Mouse (Mus musculus) left cerebral cortex, adult 9 months (tissue): ENCODE results near the gene 4931406C07Rik.
"Not testable (repeated sequence)": the region's sequence is repeated elsewhere in the genome, so short reads cannot be mapped to it uniquely, and the experiment has no call there.

Experiments
- DNase-seq, 2 experiments: peaks; one replicate each; pipeline ENCODE4 v3.0.0; 2022; ENCODE audit warnings: low spot score in 2 of 2

Gene 4931406C07Rik

DNA sequence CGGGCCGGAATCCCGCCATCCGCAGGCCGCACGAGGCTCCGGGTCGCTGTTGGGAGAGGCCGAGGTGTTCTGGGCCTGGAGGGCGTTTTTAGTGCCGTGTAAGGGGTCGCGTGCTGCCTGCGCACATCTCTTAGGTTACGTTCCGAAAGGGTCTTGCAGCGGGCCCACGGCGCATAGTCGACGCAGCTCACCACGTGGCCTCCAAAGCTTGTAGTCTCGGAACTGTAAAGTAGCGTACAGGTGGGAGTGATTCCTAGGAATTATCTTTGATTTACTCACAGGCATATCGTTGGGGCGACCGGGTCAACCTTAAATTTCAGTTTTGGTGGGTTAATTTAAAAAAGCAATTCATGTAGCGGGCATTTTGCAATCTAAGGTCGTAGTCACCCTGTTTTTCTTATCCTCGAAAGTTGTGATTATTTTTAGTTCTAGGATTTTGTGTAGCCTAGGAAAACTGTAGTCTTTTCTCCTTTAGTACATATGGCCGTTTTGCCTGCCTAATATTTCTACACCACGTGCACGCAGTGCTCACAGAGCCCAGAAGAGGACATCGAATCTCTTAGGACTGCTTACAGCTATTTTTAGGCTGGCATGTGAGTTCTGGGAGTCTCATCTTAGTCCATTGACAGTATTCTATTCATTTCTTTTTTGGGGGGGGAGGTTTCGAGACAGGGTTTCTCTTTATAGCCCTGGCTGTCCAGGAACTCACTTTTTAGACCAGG, at the start of gene 4931406C07Rik:
4931406C07Rik (minus strand) TSS at position 51 of the 722 bp plus-strand sequence.
- no peak for DNase-seq

DNA sequence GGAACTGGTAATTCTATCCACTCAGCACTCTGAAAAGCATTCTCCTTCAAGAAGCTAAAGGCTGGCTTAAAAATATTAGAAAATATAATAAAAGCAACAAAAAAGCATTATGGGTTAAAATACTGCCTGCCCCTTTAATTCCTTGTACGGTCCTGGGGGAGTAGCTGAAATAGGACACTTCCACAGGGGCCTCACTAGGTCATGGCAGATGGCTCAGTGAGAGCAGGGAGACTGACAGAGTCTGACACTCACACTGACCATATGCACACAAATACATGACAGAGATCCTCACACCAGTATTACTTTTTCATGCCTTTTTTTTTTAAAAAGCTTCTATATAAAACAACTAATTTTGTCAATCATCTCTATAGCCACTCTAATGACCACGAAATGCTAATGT, 43.7 kb upstream of the 4931406C07Rik start:
- no peak for DNase-seq

DNA sequence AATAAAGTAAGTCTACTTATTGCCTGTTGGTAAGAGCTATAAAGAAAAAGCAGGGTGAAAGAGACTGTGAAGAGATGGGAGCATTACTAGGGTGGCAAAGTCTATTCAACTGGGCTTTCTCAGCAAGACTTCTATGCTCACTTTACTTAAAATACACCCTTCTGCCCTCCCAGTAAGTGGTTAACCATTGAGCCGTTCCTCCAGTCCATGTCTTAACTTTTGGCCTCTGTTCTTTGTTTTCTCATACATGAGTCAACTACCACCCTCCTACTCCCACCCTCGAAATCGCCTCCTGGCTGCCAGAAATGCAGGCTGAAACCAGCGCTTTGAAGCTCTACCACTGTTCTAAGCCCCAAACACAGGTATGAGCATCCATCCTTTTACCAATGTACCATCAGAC, 31.5 kb upstream of the 4931406C07Rik start:
- DNase-seq = no peak

DNA sequence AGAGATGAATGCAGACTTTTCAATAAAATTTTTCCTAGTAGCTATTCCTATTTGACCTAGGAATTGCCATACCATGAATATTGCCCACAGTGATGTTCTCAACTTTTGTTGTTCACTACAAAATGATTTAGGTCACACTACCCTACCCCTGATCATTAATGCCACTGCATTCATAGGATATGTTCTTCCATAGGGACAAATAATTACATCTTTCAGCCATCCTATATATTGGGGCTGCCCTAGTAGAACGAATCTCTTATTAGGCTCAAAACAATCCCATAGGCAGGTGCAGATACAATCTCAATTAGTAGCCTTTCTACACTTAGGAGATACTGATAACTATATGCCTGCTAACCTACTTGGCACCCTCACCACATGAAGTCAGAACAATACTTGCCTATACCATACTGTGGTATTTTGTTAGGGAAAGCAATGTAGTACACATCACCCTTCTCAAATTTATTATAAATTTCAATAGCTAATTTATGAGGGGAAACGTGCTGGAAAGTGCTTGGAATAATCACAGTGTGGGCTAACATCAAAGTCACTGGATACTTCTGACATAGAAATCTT, 12.0 kb upstream of the 4931406C07Rik start:
- no peak for DNase-seq

DNA sequence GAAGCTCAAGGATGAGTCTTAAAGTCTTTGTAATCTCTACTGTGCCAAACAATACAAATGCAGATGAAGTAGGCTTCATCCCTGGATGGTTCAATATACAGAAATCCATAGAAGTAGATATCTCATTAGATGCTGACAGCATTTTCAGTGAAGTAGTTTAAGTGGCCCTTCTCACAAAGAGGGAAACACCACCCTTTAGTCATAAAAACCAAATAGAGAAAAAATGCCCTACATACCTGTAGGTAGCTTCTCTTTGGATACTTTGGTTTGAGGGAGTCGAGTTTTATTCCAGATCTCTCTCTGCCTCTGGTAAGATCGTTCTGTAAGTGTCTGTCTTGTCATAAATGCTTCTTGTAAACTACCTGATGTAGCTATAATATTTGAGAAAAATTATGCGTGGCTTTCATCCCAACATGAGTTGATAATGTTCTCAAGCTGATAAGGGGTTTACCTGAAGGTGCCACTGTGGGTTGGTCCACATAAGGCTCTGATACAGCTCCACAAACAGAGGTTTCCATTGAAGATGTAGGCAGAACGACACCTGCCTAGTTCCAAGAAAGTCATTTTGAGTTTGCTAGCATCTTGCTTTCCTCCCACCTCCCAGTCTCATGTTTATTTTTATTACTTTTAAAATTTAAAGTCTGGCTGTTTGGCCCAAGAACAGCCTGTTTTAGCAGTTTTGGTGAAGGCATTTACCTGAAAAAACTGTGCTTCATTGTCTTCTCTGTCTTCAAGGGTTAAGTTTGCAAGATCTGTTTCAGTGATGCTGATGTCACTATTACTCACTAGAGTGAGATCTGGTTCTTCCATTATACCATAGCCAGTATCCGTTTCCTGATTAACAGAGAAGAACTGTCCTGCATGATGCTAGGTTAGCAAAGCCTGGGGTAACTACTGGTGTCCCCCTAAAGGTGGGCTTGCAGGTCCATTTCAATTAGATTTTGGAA, 11.2 kb upstream of the 4931406C07Rik start:
- DNase-seq = no peak

DNA sequence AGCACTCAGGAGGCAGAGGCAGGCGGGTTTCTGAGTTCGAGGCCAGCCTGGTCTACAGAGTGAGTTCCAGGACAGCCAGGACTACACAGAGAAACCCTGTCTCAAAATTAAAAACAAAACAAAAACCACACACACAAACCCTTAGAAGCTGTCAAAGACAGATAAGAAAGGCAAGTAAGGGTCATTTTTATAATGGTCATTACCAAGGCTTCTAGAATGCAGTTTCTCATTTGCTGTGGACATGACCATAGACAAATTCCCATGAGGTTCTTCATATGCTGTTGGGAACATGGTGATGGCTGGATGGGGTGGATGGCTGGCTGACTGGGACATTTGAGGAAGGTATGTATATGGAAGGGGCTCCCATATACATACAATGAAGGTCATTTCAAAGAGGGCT, 10.0 kb upstream of the 4931406C07Rik start:
- not testable (repeated sequence) for DNase-seq

DNA sequence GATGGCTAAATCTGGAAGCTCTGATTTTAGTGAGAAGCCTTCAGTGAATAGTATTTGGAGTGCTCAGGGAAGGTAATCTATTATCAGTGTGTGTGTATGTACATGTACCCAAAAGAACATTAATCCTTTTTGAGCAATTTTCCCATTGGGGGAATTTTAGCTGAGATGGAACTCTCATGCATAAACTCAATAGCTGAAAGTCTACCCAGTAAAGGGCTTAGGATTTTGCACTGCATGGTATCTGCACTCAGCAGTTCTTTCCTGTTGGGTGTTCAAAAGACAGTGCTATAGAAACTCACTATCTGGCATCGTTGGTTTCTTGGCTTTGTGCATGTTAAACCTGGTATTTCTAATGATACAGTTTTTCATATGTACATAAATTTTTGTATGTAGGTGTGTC, 8.4 kb upstream of the 4931406C07Rik start:
- DNase-seq = no peak

DNA sequence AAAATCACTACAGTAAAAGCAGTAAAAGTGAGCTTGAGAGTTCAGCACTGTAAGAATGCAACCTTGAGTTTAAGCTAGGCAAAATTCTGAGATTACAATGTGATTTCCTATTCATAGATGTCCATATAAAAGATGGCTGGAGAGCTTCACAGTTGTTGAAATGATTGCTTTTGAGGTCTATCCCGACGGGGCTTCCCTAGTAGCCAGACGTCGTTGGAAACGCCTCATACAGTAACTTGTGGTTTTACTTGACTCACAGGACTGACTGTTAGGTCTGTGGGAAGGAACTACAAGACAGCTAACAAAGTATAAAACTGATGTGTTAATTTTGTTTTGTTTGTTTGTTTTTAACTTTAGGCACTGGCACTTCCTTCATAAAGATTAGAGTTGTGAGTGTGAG, 7.4 kb upstream of the 4931406C07Rik start:
- DNase-seq = no peak

DNA sequence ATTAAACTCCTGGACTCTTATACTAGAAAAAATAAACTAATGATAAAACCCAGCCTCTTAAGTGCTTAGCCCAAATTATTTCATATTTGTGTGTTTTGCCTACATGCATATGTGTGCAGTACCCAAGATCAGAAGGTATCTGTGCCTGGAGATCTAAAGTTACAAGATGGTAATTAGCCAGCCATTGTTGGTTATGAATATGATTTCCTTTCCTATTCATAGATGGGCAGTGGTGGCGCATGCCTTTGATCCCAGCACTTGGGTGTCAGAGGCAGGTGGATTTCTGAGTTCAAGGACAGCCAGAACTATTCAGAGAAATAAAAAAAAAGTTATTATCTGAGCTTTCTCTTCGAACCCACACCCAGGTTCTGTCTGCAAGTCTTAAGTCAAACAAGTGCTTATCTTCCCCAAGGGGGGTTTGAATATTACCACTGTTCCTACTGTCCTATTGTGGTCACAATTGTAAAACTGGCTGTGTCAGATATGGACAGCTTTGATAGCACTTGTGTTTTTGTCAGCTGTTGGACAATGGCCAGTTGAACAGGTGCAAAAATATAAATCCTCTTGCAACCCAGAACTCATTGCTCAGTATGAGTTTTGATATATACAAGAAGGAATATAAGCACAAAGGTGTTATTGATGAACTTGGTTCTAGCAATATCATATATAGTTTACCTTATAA, 5.9 kb upstream of the 4931406C07Rik start:
- DNase-seq = no peak

DNA sequence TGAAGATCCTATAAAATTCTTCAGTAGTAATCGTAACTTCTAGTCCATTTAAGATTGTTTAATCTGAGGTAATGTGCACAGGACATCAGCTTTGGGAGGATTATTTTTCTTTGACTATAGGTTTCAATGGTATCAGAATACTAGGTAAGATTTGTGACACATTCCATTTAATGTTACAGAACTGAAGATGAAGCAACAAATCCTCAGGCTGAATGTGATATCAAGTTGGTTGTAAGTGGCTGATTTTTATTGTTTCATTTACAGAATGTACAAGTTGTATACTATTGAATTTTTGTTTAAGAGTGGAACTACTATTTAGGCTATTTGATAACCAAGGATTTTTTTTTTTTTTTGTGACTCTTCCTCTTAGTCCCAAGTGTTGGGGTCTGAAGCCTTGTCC, 3.9 kb upstream of the 4931406C07Rik start:
- no peak for DNase-seq

DNA sequence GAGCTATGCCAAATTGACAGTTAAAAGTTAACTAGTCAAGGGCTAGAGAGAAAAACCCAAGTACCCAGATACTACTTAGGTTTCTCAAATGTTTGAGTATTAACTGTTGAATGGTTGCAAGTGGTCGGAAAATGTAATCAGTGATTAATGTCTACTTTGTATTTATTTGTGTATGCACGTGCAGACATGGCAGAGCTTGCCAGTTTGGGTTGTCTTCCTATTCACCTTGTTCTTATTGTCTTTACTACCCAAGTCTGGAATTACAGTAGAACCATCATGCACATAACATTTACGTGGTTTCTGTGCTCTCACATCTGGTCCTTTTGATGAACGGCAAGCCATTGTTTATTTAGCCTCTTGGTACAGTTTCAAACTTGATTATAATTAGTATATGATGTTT, 3.2 kb upstream of the 4931406C07Rik start:
- no peak for DNase-seq

DNA sequence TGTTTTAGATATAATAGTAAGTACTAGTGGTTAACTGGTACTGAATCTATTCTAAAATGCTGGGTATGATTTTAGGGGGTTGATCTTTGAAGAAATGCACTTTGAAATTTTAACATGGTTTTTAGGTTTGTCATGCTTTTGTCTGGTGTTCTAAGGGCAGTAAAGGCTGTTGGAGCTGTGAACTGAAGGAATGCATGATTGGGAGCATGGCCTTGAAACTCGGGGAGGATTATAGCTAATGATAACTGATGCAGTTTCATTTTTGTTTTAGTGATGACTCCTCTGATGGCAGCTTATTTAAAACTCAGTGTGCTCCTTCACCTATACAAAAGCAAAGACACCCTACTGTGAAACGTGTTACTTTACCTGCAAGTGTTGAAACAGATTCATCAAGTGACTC, 2.0 kb upstream of the 4931406C07Rik start:
- DNase-seq = no peak

DNA sequence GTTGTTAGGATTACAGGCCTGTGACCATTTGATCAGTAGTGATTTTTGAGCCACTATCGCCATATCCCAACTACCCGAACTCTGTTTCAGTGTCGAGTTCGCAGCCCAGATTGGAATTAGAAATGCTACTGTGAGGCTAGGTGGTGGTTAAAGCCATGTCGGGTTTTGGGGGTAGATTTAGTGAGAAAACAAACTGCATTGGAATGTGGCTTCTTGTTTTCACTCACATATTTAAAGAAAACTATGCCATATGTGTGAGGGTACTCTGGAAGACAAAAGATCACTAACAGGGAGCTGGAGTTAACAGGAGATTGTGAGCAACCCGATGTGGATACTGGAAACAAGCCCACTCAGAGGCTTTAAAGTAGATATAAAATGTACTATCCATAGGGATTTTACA, 1.0 kb upstream of the 4931406C07Rik start:
- no peak for DNase-seq

DNA sequence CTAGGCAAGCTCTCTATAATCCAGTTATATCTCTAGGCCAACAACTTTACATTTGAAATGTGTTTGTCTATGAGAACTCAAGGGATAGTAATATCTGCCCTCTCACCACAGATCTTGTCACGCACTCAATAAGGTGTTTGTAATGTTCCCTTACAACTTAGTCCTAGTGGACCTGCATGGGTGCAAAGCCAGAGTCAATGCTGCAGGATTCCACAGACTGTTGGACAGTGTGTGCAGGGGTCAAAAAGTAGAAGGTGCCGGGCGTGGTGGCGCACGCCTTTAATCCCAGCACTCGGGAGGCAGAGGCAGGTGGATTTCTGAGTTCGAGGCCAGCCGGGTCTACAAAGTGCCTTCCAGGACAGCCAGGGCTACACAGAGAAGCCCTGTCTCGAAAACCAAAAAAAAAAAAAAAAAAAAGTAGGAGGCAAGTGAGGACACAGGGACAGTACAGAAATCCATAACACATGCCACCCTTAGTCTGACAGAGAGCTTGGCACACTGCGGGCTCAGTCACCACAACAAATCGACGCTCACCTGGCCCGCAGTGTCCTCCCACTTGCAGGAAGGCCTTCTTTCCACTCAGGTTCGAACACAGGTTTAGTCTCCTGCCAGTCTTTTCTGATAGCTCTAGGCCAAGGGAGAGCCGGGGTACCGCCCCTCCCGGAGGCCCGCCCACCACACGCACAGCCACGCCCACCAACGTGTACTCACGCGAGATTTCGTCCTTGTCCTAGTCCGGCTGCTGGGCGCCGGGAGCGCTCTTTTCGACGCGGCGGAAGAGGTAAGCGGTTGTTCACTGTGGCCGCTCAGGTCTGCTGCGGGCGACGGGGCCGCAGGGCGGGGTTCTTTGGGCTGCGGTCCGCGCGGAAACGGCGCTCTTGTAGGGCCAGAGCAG, 498 bp downstream of the 4931406C07Rik start, which contains the start of gene Taf1d:
Taf1d (plus strand) TSS at position 712 of the 895 bp plus-strand sequence.
- DNase-seq = peak; percentile 86 to 96

DNA sequence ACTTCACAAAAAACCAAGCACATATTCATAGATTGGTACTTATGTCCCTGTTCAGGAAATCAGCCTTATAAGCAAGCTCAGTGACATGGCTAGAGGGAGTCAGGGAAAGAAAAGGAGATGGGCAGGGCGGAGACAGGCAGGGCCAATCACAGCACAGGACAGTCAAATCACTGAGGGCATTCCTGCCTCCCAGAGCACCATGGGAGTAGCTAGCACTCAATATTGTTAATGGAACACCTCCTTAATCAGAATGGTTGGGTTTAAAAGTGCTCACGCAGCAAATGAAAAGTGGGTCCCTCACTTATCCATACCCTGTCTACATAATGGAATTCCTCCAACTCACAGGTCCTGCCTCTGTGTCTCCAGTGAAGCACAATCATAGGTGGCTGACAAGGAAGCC, 3.4 kb downstream of the 4931406C07Rik start:
- DNase-seq = no peak

DNA sequence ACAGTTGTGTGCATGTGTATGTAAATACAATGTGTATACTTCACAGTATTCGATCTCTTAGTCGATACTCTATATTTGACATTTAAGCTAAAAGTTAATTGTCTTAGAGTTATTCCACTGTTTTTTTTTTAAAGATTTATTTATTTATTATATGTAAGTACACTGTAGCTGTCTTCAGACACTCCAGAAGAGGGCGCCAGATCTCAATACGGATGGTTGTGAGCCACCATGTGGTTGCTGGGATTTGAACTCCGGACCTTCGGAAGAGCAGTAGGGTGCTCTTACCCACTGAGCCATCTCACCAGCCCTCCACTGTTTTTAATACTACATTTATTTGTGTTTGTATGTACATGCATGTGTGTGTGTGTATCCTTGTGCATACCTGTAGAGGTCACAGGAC, 4.2 kb downstream of the 4931406C07Rik start:
- DNase-seq = not testable (repeated sequence)

DNA sequence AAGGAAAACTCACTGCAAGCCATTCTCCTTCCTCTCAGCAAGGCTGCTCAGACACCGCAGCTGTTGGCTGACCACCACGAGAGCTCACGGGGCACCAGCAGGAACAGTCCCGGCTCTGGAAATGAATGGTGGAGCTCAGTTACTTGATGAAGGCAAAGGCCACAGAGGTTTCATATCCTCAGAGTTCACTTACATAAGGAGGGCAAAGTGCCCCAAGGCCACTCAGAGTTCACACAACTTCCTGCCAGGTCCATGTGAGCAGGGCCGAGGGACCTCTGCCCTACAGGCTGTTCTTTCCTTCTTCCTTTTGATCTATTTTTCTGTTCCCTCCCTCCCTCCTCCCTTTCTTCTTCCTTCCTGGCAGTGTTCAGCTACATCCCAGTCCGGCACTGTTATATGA, 4.8 kb downstream of the 4931406C07Rik start:
- no peak for DNase-seq

DNA sequence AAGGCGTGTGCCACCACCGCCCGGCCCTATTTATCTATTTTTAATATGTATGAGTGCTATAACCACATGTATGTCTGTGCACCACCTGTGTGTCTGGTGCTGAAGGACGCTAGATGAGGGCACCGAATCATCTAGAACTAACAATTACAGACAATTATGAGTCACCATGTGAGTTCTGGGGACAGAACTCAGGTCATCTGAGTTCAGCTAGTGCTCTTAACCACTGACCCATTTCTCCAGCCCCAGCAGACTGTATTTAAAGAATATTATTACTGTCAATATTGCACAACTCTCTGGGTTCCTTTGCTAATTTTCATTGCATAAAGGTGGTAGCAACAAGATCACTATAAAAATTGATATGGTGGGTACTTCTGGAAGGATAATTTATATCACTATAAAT, 6.2 kb downstream of the 4931406C07Rik start:
- DNase-seq = no peak

DNA sequence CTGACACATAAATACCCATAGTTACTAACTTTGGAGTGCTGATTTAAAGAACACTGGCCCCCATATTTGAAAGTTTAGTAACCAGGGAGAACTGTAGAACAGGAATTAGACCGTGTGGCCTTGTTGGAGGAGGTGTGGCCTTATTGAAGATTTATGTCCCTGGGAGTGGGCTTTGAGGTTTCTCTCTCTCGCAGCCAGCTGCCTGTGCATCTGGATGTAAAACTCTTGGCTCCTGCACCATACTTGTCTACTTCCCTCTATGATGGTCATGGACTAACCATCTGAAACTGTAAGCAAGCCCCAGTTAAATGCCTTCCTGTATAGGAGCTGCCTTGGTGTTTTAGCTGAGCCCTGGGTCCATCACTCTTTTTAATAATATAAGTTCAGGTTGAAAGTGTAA, 7.8 kb downstream of the 4931406C07Rik start:
- no peak for DNase-seq

DNA sequence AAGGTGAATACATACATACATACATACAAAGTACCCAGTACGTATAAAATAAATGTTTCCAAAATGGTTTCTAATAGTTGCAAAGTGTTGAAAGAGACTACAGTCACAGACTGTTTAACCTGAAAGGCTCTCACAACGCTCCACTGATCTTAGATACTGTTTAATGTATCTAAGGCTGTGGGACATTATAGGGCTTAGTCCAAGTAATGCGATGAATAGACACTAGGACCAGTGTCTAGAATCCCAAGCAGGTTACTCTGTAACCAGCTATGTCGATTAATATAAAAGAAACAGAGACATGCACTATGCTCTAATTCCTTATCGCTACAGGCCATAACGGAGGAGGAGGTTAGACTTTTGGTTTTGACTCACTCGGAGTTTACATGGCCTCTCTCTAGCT, 9.1 kb downstream of the 4931406C07Rik start:
- no peak for DNase-seq

DNA sequence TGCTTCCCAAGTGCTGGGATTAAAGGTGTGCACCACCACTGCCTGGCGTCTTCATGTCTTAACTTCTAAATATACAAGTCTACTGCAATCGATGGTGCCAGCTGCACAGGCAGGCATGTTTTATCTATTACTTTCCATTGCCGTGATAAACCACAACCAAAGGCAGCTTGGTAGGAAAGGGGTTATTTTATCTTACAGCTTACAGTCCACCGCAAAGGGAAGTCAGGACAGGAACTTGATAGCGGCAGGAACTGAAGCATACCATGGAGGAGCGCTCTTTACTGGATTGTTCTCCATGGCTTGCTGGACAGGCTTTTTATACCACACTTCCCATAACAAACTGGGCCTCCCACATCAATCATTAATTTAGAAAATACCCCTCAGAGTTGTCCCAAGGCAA, 17.0 kb downstream of the 4931406C07Rik start:
- no peak for DNase-seq
